Mouse (Mus musculus) forebrain, embryonic 12.5 days (tissue): ENCODE results near the gene Atp6v1e1. TPM values are rescaled to one million over a fixed set of nuclear protein-coding genes. Genes with fewer than 3 reads are reported as not detected.
A peak's percentile ranks its signal among the peaks of the same experiment; 100 is the strongest.

Experiments used
- ATAC-seq: fragments of 200-750 bp; cut with Nextera tagmentation; 2 replicates; pipeline ENCODE4 v1.8.0; 2017; ENCODE audit warnings: moderate TSS enrichment; ENCODE audit not compliant: low FRiP score
- H3K27ac ChIP-seq: fragments of 300-500 bp; sonication (generic); 2 replicates; pipeline ENCODE4 v1.5.1; 2016; ENCODE audit warnings: mild to moderate bottlenecking
- H3K27me3 ChIP-seq: fragments of 300-500 bp; sonication (generic); 2 replicates; pipeline ENCODE4 v1.6.1; 2016; ENCODE audit warnings: mild to moderate bottlenecking
- H3K36me3 ChIP-seq: fragments of 300-500 bp; sonication (generic); replicated peaks from 2 replicates; pipeline ENCODE4 v1.6.1; 2016; ENCODE audit warnings: mild to moderate bottlenecking
- H3K4me1 ChIP-seq: fragments of 300-500 bp; sonication (generic); 2 replicates; pipeline ENCODE4 v1.6.1; 2016
- H3K4me2 ChIP-seq: fragments of 300-500 bp; sonication (generic); 2 replicates; pipeline ENCODE4 v1.6.1; 2016; ENCODE audit warnings: mild to moderate bottlenecking, moderate library complexity
- H3K4me3 ChIP-seq: fragments of 300-500 bp; sonication (generic); replicated peaks from 2 replicates; pipeline ENCODE4 v1.5.1; 2016; ENCODE audit warnings: mild to moderate bottlenecking
- H3K9ac ChIP-seq: fragments of 300-500 bp; sonication (generic); 2 replicates; pipeline ENCODE4 v1.6.1; 2016; ENCODE audit warnings: mild to moderate bottlenecking
- H3K9me3 ChIP-seq: fragments of 300-500 bp; sonication (generic); 2 replicates; pipeline ENCODE4 v1.6.1; 2016
- WGBS: fragments of 180-500 bp; shearing (Covaris S2); methylation state at CpG from one replicate; pipeline ENCODE4 v1.1.7; 2016; 5-methylcytosine and 5-hydroxymethylcytosine counted together
- polyA plus RNA-seq: library from polyadenylated mRNA; unstranded; fragments of >200 nt; fragmentation: Nextera tagmentation; extraction: Ambion mirVana; gene quantifications from 2 replicates; pipeline ENCODE4 v1.2.1, GENCODE M21; 2016

Atp6v1e1 gene
- polyA plus RNA-seq, 1 experiment from 2014 or later = 146 TPM

DNA sequence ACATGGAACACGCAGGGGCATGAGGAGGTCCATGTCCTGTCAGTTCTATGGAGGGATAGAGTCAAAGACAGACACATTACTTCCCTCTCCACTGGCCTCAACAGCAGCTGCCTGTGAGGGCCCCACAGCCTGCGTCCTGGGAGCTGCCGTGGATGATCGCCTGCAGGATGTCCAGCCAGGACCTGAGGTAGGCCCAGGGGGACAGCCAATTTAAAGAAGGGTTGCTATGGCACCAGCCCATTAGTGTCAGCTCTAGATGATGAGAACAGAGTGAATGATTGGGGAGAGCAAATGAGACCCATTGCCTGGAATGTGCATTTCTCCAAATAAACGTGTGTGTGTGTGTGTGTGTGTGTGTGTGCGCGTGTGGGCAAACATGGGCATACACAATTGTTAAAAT lies 38.2 kb downstream of the Atp6v1e1 start:
- Histone ChIP-seq H3K4me2 (no peak overlapping the region), H3K9ac (no peak overlapping the region), H3K4me1 (peaks cover 12% of the 10 kb centered on the region), H3K36me3 (no peaks in the 10 kb centered on the region), H3K27ac (no peak overlapping the region), H3K9me3 (no peaks in the 10 kb centered on the region), H3K4me3 (no peak overlapping the region), H3K27me3 (no peaks in the 10 kb centered on the region)
- ATAC-seq = no peak
- WGBS = 55% methylated on average over 7 of the region's 7 CpGs

DNA sequence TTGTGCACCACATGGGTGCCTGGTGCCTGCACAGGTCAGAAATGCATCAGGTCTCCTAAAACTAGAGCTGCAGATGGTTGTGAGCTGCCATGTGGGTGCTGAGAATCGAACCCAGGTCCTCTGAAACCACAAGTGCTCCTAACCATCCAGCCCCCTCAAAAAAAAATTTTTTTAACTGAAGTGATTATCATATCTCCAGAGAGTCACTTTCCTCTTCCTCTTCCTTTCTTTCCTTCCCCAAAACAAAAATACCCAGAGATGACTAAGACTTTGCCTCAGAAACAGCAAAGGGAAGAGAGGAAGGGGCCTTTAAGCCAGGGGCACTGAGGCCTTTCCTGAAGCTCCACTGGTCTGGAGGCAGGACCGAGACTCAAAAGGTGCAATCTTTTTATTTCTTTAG lies 39.6 kb downstream of the Atp6v1e1 start:
- no peak overlapping the region for H3K27ac ChIP-seq
- H3K4me2 ChIP-seq = no peak overlapping the region
- 83% methylated on average over 2 of the region's 2 CpGs for WGBS
- H3K27me3 ChIP-seq = no peaks in the 10 kb centered on the region
- ATAC-seq = no peak
- peaks cover 10% of the 10 kb centered on the region for H3K4me1 ChIP-seq
- no peaks in the 10 kb centered on the region for H3K9me3 ChIP-seq
- no peak overlapping the region for H3K9ac ChIP-seq
- no peaks in the 10 kb centered on the region for H3K36me3 ChIP-seq
- H3K4me3 ChIP-seq = no peak overlapping the region

DNA sequence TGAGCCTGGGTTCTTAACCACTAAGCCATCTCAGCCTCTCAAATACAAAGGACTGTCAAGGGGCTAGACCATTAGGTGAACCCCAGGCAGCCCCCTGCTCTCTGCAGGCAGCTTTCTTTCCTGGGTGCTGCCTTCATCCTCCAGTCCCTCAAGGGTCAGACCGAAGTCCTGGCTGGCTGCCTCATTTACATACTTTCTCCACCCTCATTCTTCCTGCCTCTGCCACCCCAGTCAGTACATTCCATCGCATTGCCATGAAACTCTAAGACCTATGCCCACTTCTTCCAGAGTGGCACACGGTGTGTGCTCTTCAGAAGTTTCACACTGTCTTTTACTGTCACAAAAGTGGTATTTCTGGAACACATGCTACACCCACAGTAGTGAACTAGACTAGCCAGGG lies 44.4 kb downstream of the Atp6v1e1 start:
- Histone ChIP-seq H3K36me3 (no peaks in the 10 kb centered on the region), H3K4me1 (peaks cover 16% of the 10 kb centered on the region), H3K9me3 (no peaks in the 10 kb centered on the region), H3K4me2 (no peak overlapping the region), H3K4me3 (no peak overlapping the region), H3K27me3 (no peaks in the 10 kb centered on the region), H3K27ac (no peak overlapping the region), H3K9ac (no peak overlapping the region)
- WGBS = 60% methylated on average over 3 of the region's 3 CpGs
- ATAC-seq = no peak

DNA sequence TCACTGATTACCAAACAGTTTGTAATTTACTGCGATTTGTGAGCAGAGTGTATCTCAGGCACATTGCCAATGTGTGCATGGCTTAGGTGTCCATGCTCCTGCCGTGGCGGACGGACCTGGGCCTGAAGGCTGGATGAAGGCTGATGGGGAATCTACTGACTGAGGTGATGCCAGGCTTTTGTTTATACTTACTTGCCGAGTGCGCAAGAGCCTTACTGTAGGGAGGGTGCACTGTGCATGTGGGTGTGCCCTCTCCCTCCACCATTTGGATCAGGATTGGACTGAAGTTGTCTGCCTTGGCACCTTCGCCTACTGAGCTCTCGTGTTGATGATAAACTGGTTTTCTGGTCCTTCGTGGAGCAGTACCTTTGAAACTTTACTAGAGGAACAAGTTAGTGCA lies 45.1 kb downstream of the Atp6v1e1 start:
- H3K9me3 ChIP-seq = no peaks in the 10 kb centered on the region
- H3K27ac ChIP-seq = no peak overlapping the region
- H3K4me2 ChIP-seq = no peak overlapping the region
- H3K27me3 ChIP-seq = no peaks in the 10 kb centered on the region
- H3K9ac ChIP-seq = no peak overlapping the region
- H3K4me1 ChIP-seq = peaks cover 23% of the 10 kb centered on the region
- no peak overlapping the region for H3K4me3 ChIP-seq
- no peaks in the 10 kb centered on the region for H3K36me3 ChIP-seq
- no peak for ATAC-seq
- 87% methylated on average over 9 of the region's 9 CpGs for WGBS

DNA sequence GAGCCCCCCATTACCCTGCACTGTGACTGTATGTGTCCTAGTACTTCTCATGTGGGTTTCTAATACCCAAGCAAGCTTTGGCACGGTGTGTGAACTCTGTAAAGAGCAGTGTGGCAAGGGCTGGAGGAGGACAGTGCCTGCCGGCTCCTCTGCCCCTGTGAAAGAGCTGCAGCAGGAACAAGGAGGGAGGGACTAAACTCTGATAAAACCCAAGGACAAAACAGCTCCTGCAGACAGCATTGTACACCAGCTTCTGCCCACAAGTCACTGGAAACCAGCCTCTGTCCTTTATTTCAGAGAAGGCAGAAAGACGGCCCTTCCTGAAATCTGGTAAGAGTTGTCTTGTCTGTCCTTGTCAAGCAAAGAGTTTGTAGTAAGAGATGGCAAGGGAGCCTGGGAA lies 46.3 kb downstream of the Atp6v1e1 start:
- no peaks in the 10 kb centered on the region for H3K9me3 ChIP-seq
- H3K4me1 ChIP-seq = peaks cover 24% of the 10 kb centered on the region
- no peak overlapping the region for H3K9ac ChIP-seq
- H3K4me2 ChIP-seq = no peak overlapping the region
- H3K36me3 ChIP-seq = 0 out of 2 replicates have a peak, but pooled peaks cover 1% of the 10 kb centered on the region
- ATAC-seq = no peak
- H3K27me3 ChIP-seq = no peaks in the 10 kb centered on the region
- 91% methylated on average over 3 of the region's 3 CpGs for WGBS
- no peak overlapping the region for H3K27ac ChIP-seq
- no peak overlapping the region for H3K4me3 ChIP-seq

DNA sequence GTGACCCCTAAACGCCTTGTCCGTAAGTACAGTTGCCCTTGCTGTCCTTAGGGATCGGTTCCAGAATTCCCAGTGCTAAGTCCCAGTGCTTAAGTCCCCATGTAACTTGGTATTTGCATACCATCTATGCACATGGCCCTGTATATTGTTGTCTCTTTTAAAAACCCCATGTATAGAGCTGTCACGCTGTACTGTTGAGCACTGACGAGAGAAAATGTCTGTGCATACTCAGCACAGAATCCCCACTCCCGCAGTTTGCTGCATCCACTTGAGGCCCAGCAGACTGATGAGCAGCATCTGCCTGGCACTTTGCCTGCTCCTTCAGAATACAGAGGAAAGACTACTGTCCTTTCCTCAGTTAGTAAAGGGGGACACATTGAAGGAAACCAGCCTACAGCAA lies 48.8 kb downstream of the Atp6v1e1 start:
- Histone ChIP-seq H3K4me1 (peaks cover 24% of the 10 kb centered on the region), H3K27me3 (no peaks in the 10 kb centered on the region), H3K4me3 (no peak overlapping the region), H3K9ac (no peak overlapping the region), H3K9me3 (no peaks in the 10 kb centered on the region), H3K27ac (peak overlapping the region; percentile 85), H3K36me3 (peaks cover 6% of the 10 kb centered on the region; the same call in 1 of the 2 replicates), H3K4me2 (no peak overlapping the region)
- WGBS = 57% methylated on average over 6 of the region's 6 CpGs
- peak; percentile 37; the same call in 1 of the 2 replicates for ATAC-seq

DNA sequence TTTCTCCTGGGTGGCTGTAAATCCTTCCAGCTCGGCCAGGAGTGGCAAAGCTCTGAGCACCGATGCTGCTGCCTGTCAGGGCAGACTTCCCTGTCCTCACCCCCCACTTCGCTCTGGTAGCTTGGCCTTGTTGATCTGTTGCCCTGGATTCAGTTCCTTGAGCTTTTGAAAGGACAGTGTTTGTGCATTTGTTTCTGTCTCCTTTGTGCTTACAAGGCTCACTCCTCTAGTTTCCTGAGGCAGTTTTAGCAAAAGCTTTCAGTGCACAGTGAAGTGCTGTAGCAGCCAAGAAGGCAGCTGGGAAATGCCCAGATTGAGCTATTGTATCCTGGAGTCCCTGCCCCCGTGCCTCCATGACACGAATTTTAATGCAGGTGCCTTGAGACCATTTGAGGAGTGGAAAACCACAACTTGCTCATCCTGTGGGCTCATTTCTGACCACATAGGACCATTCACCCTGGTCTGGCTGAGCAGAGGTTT lies 49.4 kb downstream of the Atp6v1e1 start, which contains the start of gene Slc25a18:
TSS of gene Slc25a18 (plus strand) at position 430 of the 480 bp plus-strand sequence.
- ATAC-seq = peak; percentile 68
- peaks cover 6% of the 10 kb centered on the region; the same call in 1 of the 2 replicates for H3K36me3 ChIP-seq
- peak within 1 kb of the TSS; percentile 29; the same call in 1 of the 2 replicates for H3K9ac ChIP-seq
- peaks cover 24% of the 10 kb centered on the region for H3K4me1 ChIP-seq
- H3K4me2 ChIP-seq = no peak within 1 kb of the TSS
- no peak within 1 kb of the TSS for H3K4me3 ChIP-seq
- peak within 1 kb of the TSS; percentile 85 for H3K27ac ChIP-seq
- H3K27me3 ChIP-seq = no peaks in the 10 kb centered on the region
- 10% methylated on average over 5 of the region's 5 CpGs for WGBS
- H3K9me3 ChIP-seq = no peaks in the 10 kb centered on the region

- no peak overlapping the region for H3K4me2 ChIP-seq
- ATAC-seq = no peak
- peaks cover 24% of the 10 kb centered on the region for H3K4me1 ChIP-seq
- H3K27me3 ChIP-seq = no peaks in the 10 kb centered on the region
- 0 out of 2 replicates have a peak overlapping the region, but pooled peaks have one; percentile 85 for H3K27ac ChIP-seq
- H3K9me3 ChIP-seq = no peaks in the 10 kb centered on the region
- H3K9ac ChIP-seq = no peak overlapping the region
- H3K36me3 ChIP-seq = peaks cover 7% of the 10 kb centered on the region
- H3K4me3 ChIP-seq = no peak overlapping the region
Measured at GRCm38 (mm10) chr6:120772025-120772424, 50.6 kb downstream of the Atp6v1e1 start.

- H3K27me3 ChIP-seq = no peaks in the 10 kb centered on the region
- H3K4me3 ChIP-seq = no peak overlapping the region
- WGBS = 81% methylated on average over 1 of the region's 1 CpGs
- peaks cover 12% of the 10 kb centered on the region for H3K36me3 ChIP-seq
- no peaks in the 10 kb centered on the region for H3K9me3 ChIP-seq
- H3K27ac ChIP-seq = no peak overlapping the region
- H3K4me2 ChIP-seq = no peak overlapping the region
- ATAC-seq = no peak
- peaks cover 24% of the 10 kb centered on the region for H3K4me1 ChIP-seq
- H3K9ac ChIP-seq = no peak overlapping the region
Measured at GRCm38 (mm10) chr6:120771366-120771765, 51.2 kb downstream of the Atp6v1e1 start.

DNA sequence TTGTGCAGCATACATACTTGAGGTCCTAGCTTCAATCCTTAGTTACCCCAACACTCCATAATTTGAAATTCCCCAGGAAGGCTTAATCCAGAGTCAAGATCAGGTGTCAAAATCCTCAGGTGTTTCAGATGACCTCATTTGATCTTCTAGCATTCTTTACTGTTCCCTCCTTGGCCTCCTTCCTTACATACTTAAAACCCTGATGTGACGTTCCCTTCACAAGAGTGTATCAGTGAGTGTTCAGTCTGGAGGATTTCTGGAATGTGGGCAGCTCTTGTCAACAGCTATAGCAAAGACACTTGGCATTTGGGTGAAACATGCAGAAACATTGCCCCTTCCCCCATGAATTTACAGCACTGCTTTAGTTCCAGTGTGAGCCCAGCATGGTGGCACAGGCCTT lies 52.6 kb downstream of the Atp6v1e1 start:
- Histone ChIP-seq H3K36me3 (peaks cover 22% of the 10 kb centered on the region), H3K4me2 (no peak overlapping the region), H3K9ac (no peak overlapping the region), H3K9me3 (no peaks in the 10 kb centered on the region), H3K27ac (no peak overlapping the region), H3K4me1 (peaks cover 24% of the 10 kb centered on the region), H3K4me3 (no peak overlapping the region), H3K27me3 (no peaks in the 10 kb centered on the region)
- 87% methylated on average over 1 of the region's 1 CpGs for WGBS
- no peak for ATAC-seq

GRCm38 (mm10) chr6:120761151-120761550 lies 61.4 kb downstream of the Atp6v1e1 start:
- H3K9me3 ChIP-seq = no peaks in the 10 kb centered on the region
- H3K9ac ChIP-seq = no peak overlapping the region
- H3K4me1 ChIP-seq = no peaks in the 10 kb centered on the region
- no peak overlapping the region for H3K27ac ChIP-seq
- 85% methylated on average over 2 of the region's 2 CpGs for WGBS
- no peak overlapping the region for H3K4me2 ChIP-seq
- H3K36me3 ChIP-seq = peaks cover 62% of the 10 kb centered on the region
- H3K4me3 ChIP-seq = no peak overlapping the region
- ATAC-seq = no peak
- no peaks in the 10 kb centered on the region for H3K27me3 ChIP-seq

GRCm38 (mm10) chr6:120746416-120746815 lies 76.2 kb downstream of the Atp6v1e1 start:
- 94% methylated on average over 2 of the region's 2 CpGs for WGBS
- peaks cover 10% of the 10 kb centered on the region for H3K36me3 ChIP-seq

More at GRCm38 (mm10) chr6:120746416-120746815, 76.2 kb downstream of the Atp6v1e1 start:
- Histone ChIP-seq H3K4me3 (no peak overlapping the region), H3K9me3 (no peaks in the 10 kb centered on the region), H3K27me3 (no peaks in the 10 kb centered on the region), H3K9ac (no peak overlapping the region), H3K27ac (no peak overlapping the region), H3K4me2 (no peak overlapping the region), H3K4me1 (no peaks in the 10 kb centered on the region)
- ATAC-seq = no peak
